Mouse (Mus musculus) R1 (cell line): ENCODE results near the gene Arl2.
A peak's percentile ranks its signal among the peaks of the same experiment; 100 is the strongest.
"Not testable (repeated sequence)": the region's sequence is repeated elsewhere in the genome, so short reads cannot be mapped to it uniquely, and the experiment has no call there.

Source experiments
- DNase-seq: peaks from one replicate; pipeline ENCODE4 v3.0.0-alpha.2; 2018; ENCODE audit warnings: low read depth, low spot score

Gene Arl2

GRCm38 (mm10) chr19:6141394-6141749 is at the start of gene Arl2:
Gene Arl2 (minus strand): TSS chr19:6141548.
- DNase-seq, result peak; percentile 98

- peak; percentile 91 for DNase-seq
These were observed 42.8 kb upstream of the Arl2 start, which contains the start of gene Majin for GRCm38 (mm10) chr19:6184131-6184530. Gene Majin (plus strand): TSS chr19:6184388.

GRCm38 (mm10) chr19:6182534-6182933 is 41.2 kb upstream of the Arl2 start:
- DNase-seq, result no peak

GRCm38 (mm10) chr19:6181629-6182028 is 40.3 kb upstream of the Arl2 start:
- peak; percentile 64 for DNase-seq

GRCm38 (mm10) chr19:6178775-6179174 is 37.4 kb upstream of the Arl2 start:
- no peak for DNase-seq

- no peak for DNase-seq
These were observed 33.4 kb upstream of the Arl2 start for GRCm38 (mm10) chr19:6174771-6175170.

- DNase-seq, result no peak
These were observed 29.9 kb upstream of the Arl2 start for GRCm38 (mm10) chr19:6171215-6171614.

- peak; percentile 68 for DNase-seq
These were observed 25.4 kb upstream of the Arl2 start for GRCm38 (mm10) chr19:6166750-6167149.

- peak; percentile 6 for DNase-seq
These were observed 22.7 kb upstream of the Arl2 start for GRCm38 (mm10) chr19:6163872-6164547.

- DNase-seq, result no peak
These were observed 15.9 kb upstream of the Arl2 start for GRCm38 (mm10) chr19:6157220-6157619.

- DNase-seq, result no peak
These were observed 15.0 kb upstream of the Arl2 start for GRCm38 (mm10) chr19:6156372-6156771.

- DNase-seq, result no peak
These were observed 13.8 kb upstream of the Arl2 start for GRCm38 (mm10) chr19:6155174-6155573.

GRCm38 (mm10) chr19:6144842-6145241 is 3.5 kb upstream of the Arl2 start:
- DNase-seq, result no peak

- DNase-seq, result peak; percentile 98
These were observed 512 bp downstream of the Arl2 start, which contains the start of gene Batf2 for GRCm38 (mm10) chr19:6140678-6141393. Gene Batf2 (plus strand): TSS chr19:6140983.

GRCm38 (mm10) chr19:6140374-6140677 is 1.0 kb downstream of the Arl2 start:
- no peak for DNase-seq

- no peak for DNase-seq
These were observed 1.6 kb downstream of the Arl2 start for GRCm38 (mm10) chr19:6139701-6140100.

GRCm38 (mm10) chr19:6136397-6136796 is 5.0 kb downstream of the Arl2 start:
- no peak for DNase-seq

GRCm38 (mm10) chr19:6133197-6133596 is 8.2 kb downstream of the Arl2 start:
- not testable (repeated sequence) for DNase-seq

- no peak for DNase-seq
These were observed 9.0 kb downstream of the Arl2 start for GRCm38 (mm10) chr19:6132171-6132827.

- DNase-seq, result not testable (repeated sequence)
These were observed 10.8 kb downstream of the Arl2 start for GRCm38 (mm10) chr19:6130414-6131128.

GRCm38 (mm10) chr19:6127760-6128341 is 13.5 kb downstream of the Arl2 start, which contains the start of gene Snx15:
Gene Snx15 (minus strand): TSS chr19:6128304.
- DNase-seq, result peak; percentile 99
